Mouse (Mus musculus) kidney, embryonic 14.5 days (tissue): ENCODE data around the gene Ddah2. TPM values are rescaled to one million over a fixed set of nuclear protein-coding genes. Genes with fewer than 3 reads are reported as not detected.

Experiments
- ATAC-seq: fragments of 200-750 bp; cut with Nextera tagmentation; 2 replicates; pipeline ENCODE4 v1.8.0; 2017; ENCODE audit warnings: moderate number of reproducible peaks, mild to moderate bottlenecking, moderate TSS enrichment, moderate library complexity; ENCODE audit not compliant: low FRiP score, low TSS enrichment
- H3K27ac ChIP-seq: fragments of 300-500 bp; sonication (generic); 2 replicates; pipeline ENCODE4 v1.5.1; 2014; ENCODE audit warnings: low read depth, mild to moderate bottlenecking, low read length, moderate library complexity, mixed read lengths
- H3K27me3 ChIP-seq: fragments of 300-500 bp; sonication (generic); 2 replicates; pipeline ENCODE4 v1.6.1; 2014; ENCODE audit warnings: mild to moderate bottlenecking, low read length; ENCODE audit not compliant: control insufficient read depth, insufficient read depth
- H3K36me3 ChIP-seq: fragments of 300-500 bp; sonication (generic); 2 replicates; pipeline ENCODE4 v1.6.1; 2014; ENCODE audit warnings: low read length, mixed read lengths; ENCODE audit not compliant: control insufficient read depth, insufficient read depth
- H3K4me1 ChIP-seq: fragments of 300-500 bp; sonication (generic); 2 replicates; pipeline ENCODE4 v1.6.1; 2014; ENCODE audit warnings: low read length, mixed read lengths; ENCODE audit not compliant: control insufficient read depth, insufficient read depth
- H3K4me2 ChIP-seq: fragments of 300-500 bp; sonication (generic); replicated peaks from 2 replicates; pipeline ENCODE4 v1.6.1; 2014; ENCODE audit warnings: low read depth, mild to moderate bottlenecking, low read length
- H3K4me3 ChIP-seq: fragments of 300-500 bp; sonication (generic); 2 replicates; pipeline ENCODE4 v1.5.1; 2014; ENCODE audit warnings: mild to moderate bottlenecking, low read length
- H3K9ac ChIP-seq: fragments of 300-500 bp; sonication (generic); 2 replicates; pipeline ENCODE4 v1.6.1; 2014; ENCODE audit warnings: low read depth, mild to moderate bottlenecking, low read length, moderate library complexity
- H3K9me3 ChIP-seq: fragments of 300-500 bp; sonication (generic); 2 replicates; pipeline ENCODE4 v1.6.1; 2016; ENCODE audit warnings: low read length; ENCODE audit not compliant: control insufficient read depth
- WGBS: fragments of 180-500 bp; shearing (Covaris S2); extraction: QIAGEN DNeasy Blood & Tissue Kit; methylation state at CpG from one replicate; pipeline ENCODE4 v1.1.7; 2014; 5-methylcytosine and 5-hydroxymethylcytosine counted together
- polyA plus RNA-seq: library from polyadenylated mRNA; unstranded; fragments of >200 nt; fragmentation: Nextera tagmentation; extraction: Ambion mirVana; gene quantifications from 2 replicates; pipeline ENCODE4 v1.2.1, GENCODE M21; 2014

Ddah2 gene
- polyA plus RNA-seq, 1 experiment from 2014 or later, result 355 TPM

DNA sequence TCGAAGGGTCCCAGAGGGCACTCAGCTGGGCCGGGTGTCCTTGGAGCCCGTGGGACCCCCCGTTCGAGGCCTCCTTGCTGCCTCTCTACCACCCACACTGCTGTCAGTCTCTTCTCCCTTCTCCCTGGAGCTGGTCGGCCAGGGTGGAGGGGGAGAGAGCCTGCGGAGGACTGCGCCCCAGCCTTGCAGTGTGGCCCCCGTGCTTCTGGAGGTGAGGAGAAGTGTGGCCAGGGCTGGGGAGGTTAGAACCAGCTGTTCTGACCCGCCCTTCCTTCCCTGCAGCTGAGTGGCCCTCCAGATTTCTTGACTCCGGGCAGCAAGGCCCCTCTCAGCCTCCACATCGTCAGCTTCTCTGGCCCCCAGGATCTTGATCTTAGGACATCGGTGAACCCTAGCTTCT, 34.6 kb upstream of the Ddah2 start:
- no peak overlapping the region for H3K27ac ChIP-seq
- H3K27me3 ChIP-seq, result no peaks in the 10 kb centered on the region
- WGBS, result 74% methylated on average over 13 of the region's 13 CpGs
- no peaks in the 10 kb centered on the region for H3K9me3 ChIP-seq
- H3K4me3 ChIP-seq, result no peak overlapping the region
- ATAC-seq, result no peak
- peaks cover 16% of the 10 kb centered on the region for H3K4me1 ChIP-seq
- H3K36me3 ChIP-seq, result no peaks in the 10 kb centered on the region
- H3K4me2 ChIP-seq, result no peak overlapping the region
- H3K9ac ChIP-seq, result no peak overlapping the region

DNA sequence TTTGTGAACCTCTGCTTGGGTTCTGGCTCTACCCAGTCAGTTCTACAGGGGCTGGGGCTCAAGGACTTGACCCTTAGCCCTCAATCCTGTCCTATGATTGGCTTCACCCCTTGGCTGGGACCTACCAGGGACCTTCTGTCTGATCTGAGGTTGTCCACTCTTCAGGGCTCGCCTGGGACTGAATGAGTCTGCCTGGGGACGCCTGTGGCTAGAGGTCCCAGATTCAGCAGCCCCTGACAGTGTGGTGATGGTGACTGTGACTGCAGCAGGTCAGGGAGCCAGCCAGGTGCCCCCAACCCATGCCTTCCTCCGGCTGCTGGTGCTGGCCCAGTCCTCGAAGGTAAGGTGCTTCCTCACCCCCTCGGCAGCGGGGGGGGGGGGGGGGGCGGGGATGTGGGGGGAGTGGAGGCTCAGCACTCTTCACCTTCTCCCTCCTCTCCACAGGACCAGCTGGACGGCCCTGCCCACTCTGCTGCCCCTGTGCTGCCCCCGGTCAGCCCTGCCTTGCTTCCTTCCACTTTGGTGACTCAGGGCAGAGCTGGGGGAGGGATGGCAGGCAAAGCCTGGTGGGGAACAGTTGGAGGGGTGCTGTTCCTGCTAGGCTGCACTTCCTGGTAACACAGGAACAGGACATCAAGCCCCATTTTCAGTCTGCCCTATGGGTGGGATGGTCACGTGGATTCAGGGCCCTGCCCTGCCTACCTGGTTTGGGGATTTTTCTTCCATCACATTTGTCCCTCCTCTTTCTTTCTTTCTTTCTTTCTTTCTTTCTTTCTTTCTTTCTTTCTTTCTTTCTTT, 33.9 kb upstream of the Ddah2 start:
- ATAC-seq, result no peak
- H3K4me2 ChIP-seq, result no peak overlapping the region
- no peaks in the 10 kb centered on the region for H3K27me3 ChIP-seq
- no peak overlapping the region for H3K9ac ChIP-seq
- H3K36me3 ChIP-seq, result no peaks in the 10 kb centered on the region
- no peaks in the 10 kb centered on the region for H3K9me3 ChIP-seq
- H3K27ac ChIP-seq, result no peak overlapping the region
- peaks cover 21% of the 10 kb centered on the region for H3K4me1 ChIP-seq
- no peak overlapping the region for H3K4me3 ChIP-seq
- WGBS, result 66% methylated on average over 7 of the region's 10 CpGs

DNA sequence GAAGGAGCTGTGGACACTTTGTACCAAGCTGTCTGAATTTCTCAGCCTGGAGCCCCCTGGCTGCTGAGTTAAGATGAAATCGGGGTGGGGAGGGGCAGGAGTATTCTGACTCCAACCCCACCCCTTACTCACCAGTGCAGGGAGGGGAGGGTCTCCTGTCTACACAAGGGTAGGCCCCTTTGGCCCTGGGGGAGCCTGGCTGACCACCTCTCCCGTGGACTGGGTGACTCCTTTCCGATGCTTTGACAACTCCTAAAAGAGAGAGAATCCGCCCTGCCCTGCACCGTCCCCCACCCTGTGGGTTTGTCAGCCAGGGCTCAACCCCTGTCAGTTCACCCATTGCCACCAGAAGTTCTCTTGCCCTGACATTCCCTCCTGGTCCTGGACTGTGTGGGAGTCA, 32.6 kb upstream of the Ddah2 start:
- no peaks in the 10 kb centered on the region for H3K27me3 ChIP-seq
- WGBS, result 56% methylated on average over 5 of the region's 5 CpGs
- no peak overlapping the region for H3K27ac ChIP-seq
- H3K4me3 ChIP-seq, result no peak overlapping the region
- 0 out of 2 replicates have a peak, but pooled peaks have one; percentile 14 for ATAC-seq
- H3K4me1 ChIP-seq, result peaks cover 21% of the 10 kb centered on the region
- H3K9me3 ChIP-seq, result no peaks in the 10 kb centered on the region
- no peaks in the 10 kb centered on the region for H3K36me3 ChIP-seq
- H3K4me2 ChIP-seq, result no peak overlapping the region
- H3K9ac ChIP-seq, result no peak overlapping the region

DNA sequence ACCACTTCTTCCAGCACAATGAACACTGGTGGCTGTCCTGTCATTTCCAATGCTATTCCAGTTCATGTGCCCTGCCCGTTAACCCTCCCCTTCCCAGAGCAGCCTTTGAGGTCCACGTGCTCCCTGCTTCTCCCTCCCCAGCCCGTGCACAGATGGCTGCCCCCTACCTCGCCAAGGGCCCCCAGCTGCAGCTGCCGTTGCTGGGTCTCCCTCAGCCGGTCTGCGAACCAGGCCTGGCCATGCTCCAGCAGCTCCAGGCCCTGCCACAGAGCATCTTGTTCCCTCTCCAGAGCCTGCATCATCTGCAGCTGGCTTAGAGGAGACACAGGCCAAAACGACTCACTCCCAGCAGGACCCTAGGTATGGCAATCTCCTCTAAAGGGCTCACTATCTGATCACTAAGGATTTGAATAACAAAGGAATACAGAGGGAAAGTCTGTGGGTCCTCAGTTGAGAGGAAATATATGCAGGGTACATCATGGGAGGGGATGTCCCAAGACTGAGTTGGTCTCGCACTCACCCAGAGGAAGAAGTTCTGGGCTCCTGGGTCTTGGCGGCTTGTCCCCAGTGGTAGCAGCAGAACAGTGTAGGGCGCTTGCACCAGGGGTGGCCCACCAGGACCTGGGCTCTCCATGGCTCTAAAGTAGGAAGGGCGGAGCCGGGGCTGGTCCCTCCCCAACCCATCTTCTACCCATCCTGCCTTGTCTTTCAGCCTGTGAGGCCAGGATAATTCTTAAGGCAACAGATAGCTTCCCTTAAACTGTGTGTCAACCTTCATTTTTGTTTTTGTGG, 31.4 kb upstream of the Ddah2 start, which contains the start of gene Sapcd1:
Gene Sapcd1 (minus strand): TSS at position 740 of the 792 bp plus-strand sequence.
- H3K36me3 ChIP-seq, result no peaks in the 10 kb centered on the region
- H3K4me2 ChIP-seq, result peak within 1 kb of the TSS; percentile 24
- H3K27me3 ChIP-seq, result no peaks in the 10 kb centered on the region
- peak within 1 kb of the TSS; percentile 34; the same call in 1 of the 2 replicates for H3K9ac ChIP-seq
- no peaks in the 10 kb centered on the region for H3K9me3 ChIP-seq
- no peak within 1 kb of the TSS; the same call in 1 of the 2 replicates for H3K4me3 ChIP-seq
- peak; percentile 41; the same call in 1 of the 2 replicates for ATAC-seq
- WGBS, result 30% methylated on average over 13 of the region's 13 CpGs
- H3K4me1 ChIP-seq, result 0 out of 2 replicates have a peak, but pooled peaks cover 14% of the 10 kb centered on the region
- H3K27ac ChIP-seq, result peak within 1 kb of the TSS; percentile 47

DNA sequence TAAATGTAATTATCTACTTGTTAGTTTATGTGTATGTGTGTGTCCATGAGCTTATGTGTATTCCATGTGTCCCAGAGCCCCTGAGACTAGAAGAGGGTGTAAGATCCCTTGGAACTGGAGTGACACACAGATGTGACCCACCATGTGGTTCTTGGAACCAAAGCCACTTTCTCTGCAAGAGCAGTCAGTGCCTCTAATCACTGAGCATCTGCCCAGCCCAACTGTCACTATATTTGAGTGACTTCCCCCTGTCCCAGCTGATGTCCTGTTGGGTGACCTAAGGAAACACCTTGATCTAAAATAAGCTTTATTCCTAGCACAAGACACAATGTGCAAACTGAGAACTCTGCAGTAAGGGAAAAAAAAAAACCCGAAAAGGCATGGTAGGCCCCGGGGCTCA, 30.5 kb upstream of the Ddah2 start:
- H3K9ac ChIP-seq, result no peak overlapping the region
- H3K4me3 ChIP-seq, result no peak overlapping the region
- no peaks in the 10 kb centered on the region for H3K9me3 ChIP-seq
- 68% methylated on average over 2 of the region's 2 CpGs for WGBS
- H3K27ac ChIP-seq, result no peak overlapping the region
- ATAC-seq, result no peak
- H3K4me2 ChIP-seq, result no peak overlapping the region
- H3K36me3 ChIP-seq, result no peaks in the 10 kb centered on the region
- no peaks in the 10 kb centered on the region for H3K27me3 ChIP-seq
- H3K4me1 ChIP-seq, result 0 out of 2 replicates have a peak, but pooled peaks cover 14% of the 10 kb centered on the region

DNA sequence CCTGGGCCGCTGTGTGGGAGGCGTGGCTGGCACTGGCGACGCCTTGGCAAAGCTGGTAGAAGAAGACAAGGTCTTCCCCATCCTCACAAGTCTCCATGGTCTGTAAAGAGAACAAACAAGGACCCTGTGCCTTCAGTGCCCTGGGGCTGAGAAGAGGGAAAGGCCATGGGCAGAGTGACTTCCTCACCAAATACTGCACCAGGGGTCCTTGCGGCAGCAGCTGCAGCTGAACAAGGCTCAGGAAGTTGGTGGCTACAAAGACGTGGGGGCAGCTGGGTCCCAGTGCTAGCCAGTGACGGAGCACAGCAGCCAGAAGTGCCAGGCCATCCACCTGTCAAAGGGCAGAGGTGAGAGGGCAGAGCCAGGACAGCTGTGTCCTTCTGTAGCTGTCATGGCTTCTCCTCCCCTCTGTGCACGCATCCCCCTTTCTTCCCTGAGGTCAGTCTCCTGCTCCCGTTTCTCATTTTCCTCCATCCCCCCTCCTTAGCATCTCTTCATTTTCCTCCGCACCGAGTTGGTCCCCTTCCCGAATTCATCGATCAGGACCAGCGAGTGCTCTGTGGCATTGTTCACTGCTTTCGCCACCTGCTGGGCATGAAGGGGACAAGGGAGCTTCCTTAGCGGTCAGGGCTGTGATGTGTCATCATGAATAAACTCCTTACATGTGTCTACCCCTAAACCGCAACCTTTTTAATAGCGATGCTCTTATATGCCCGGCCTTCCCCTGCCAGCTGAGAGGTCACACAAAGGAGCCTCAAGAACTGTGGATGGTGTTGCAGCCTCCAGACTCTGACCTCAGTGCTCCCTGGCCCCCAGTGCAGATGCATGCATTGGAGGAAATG, 28.9 kb upstream of the Ddah2 start:
- no peak overlapping the region for H3K9ac ChIP-seq
- ATAC-seq, result no peak
- H3K27ac ChIP-seq, result no peak overlapping the region
- WGBS, result 36% methylated on average over 19 of the region's 19 CpGs
- no peaks in the 10 kb centered on the region for H3K36me3 ChIP-seq
- H3K4me1 ChIP-seq, result 0 out of 2 replicates have a peak, but pooled peaks cover 13% of the 10 kb centered on the region
- no peak overlapping the region for H3K4me3 ChIP-seq
- H3K9me3 ChIP-seq, result no peaks in the 10 kb centered on the region
- no peak overlapping the region for H3K4me2 ChIP-seq
- no peaks in the 10 kb centered on the region for H3K27me3 ChIP-seq

DNA sequence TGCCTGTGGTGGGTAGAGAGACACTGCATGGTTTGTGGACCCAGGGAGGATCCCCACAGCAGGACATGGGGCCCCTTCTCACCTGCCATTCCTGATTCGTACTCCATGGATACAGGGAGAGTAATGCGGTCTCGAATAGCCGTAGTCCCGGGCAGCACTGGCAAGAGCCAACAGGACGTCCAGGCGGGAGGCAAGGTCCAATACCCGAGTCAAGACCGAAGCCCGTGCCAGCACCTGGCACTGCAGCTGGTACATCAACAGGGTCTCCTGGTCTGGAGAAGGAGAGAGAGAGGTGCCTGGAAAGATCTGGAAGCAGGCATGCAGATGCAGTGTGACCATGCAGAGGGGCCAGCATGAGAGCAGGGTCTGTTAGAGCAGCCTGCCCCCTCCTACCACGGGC, 27.6 kb upstream of the Ddah2 start:
- no peak overlapping the region for H3K9ac ChIP-seq
- H3K9me3 ChIP-seq, result no peaks in the 10 kb centered on the region
- H3K4me2 ChIP-seq, result no peak overlapping the region
- no peak for ATAC-seq
- 95% methylated on average over 11 of the region's 11 CpGs for WGBS
- H3K36me3 ChIP-seq, result no peaks in the 10 kb centered on the region
- no peak overlapping the region for H3K4me3 ChIP-seq
- H3K4me1 ChIP-seq, result 0 out of 2 replicates have a peak, but pooled peaks cover 6% of the 10 kb centered on the region
- no peak overlapping the region for H3K27ac ChIP-seq
- H3K27me3 ChIP-seq, result no peaks in the 10 kb centered on the region

DNA sequence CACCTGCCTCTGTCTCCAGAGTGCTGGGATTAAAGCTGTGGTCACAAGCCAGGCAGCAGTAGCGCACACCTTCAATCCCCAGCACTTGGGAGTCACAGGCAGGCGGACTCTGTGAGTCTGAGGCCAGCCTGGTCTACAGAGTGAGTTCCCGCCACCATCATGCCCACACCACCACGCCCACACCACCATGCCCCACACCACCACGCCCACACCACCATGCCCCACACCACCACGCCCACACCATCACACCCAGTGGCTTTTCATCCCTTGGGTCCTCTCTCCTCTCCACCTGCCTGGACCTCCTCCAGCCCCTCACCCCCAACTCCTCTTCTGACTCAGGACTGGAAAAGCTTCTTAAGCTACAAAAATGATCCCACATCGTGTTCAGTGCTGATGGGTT, 27.0 kb upstream of the Ddah2 start:
- H3K4me3 ChIP-seq, result no peak overlapping the region
- H3K27me3 ChIP-seq, result no peaks in the 10 kb centered on the region
- 76% methylated on average over 7 of the region's 7 CpGs for WGBS
- no peak overlapping the region for H3K4me2 ChIP-seq
- no peak for ATAC-seq
- no peaks in the 10 kb centered on the region for H3K9me3 ChIP-seq
- no peak overlapping the region for H3K27ac ChIP-seq
- 0 out of 2 replicates have a peak, but pooled peaks cover 4% of the 10 kb centered on the region for H3K4me1 ChIP-seq
- no peaks in the 10 kb centered on the region for H3K36me3 ChIP-seq
- H3K9ac ChIP-seq, result no peak overlapping the region
